Mouse (Mus musculus): ENCODE results near the gene Rpl11.

DNA sequence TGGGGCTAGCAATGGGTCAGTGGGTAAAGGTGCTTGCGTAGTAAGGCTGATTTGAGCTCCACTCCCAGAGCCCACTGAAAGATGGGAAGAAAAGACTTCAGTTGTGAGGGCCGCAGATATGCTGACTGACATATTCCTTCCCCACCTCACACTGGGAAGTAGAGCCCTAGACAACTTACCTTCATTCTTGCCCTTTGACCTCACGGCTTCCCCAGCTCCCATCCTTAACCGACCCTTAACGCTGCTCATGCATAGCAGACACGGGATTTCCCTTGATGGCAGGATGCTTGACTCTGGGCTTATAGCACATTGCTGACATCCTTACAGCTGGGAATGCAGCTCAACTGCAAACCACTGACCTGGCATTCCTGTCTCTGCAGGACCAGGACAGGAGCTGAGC is 6.3 kb downstream of the Rpl11 start:
- no peak for TF ChIP-seq CTCF (IDR thresholded peaks at IDR 0.05; ENCODE audit: low read depth)
- no peak for TF ChIP-seq EP300 (IDR thresholded peaks at IDR 0.05; ENCODE audit: low read depth)

All from heart, postnatal 0 days (tissue).